Mouse (Mus musculus) kidney, embryonic 14.5 days (tissue): ENCODE data around the gene Zmiz2. TPM values are rescaled to one million over a fixed set of nuclear protein-coding genes. Genes with fewer than 3 reads are reported as not detected.
"Not testable (repeated sequence)": the region's sequence is repeated elsewhere in the genome, so short reads cannot be mapped to it uniquely, and the experiment has no call there.

Experiments
- ATAC-seq: fragments of 200-750 bp; cut with Nextera tagmentation; 2 replicates; pipeline ENCODE4 v1.8.0; 2017; ENCODE audit warnings: moderate number of reproducible peaks, mild to moderate bottlenecking, moderate TSS enrichment, moderate library complexity; ENCODE audit not compliant: low FRiP score, low TSS enrichment
- H3K27ac ChIP-seq: fragments of 300-500 bp; sonication (generic); 2 replicates; pipeline ENCODE4 v1.5.1; 2014; ENCODE audit warnings: low read depth, mild to moderate bottlenecking, low read length, moderate library complexity, mixed read lengths
- H3K27me3 ChIP-seq: fragments of 300-500 bp; sonication (generic); 2 replicates; pipeline ENCODE4 v1.6.1; 2014; ENCODE audit warnings: mild to moderate bottlenecking, low read length; ENCODE audit not compliant: control insufficient read depth, insufficient read depth
- H3K36me3 ChIP-seq: fragments of 300-500 bp; sonication (generic); 2 replicates; pipeline ENCODE4 v1.6.1; 2014; ENCODE audit warnings: low read length, mixed read lengths; ENCODE audit not compliant: control insufficient read depth, insufficient read depth
- H3K4me1 ChIP-seq: fragments of 300-500 bp; sonication (generic); 2 replicates; pipeline ENCODE4 v1.6.1; 2014; ENCODE audit warnings: low read length, mixed read lengths; ENCODE audit not compliant: control insufficient read depth, insufficient read depth
- H3K4me2 ChIP-seq: fragments of 300-500 bp; sonication (generic); replicated peaks from 2 replicates; pipeline ENCODE4 v1.6.1; 2014; ENCODE audit warnings: low read depth, mild to moderate bottlenecking, low read length
- H3K4me3 ChIP-seq: fragments of 300-500 bp; sonication (generic); 2 replicates; pipeline ENCODE4 v1.5.1; 2014; ENCODE audit warnings: mild to moderate bottlenecking, low read length
- H3K9ac ChIP-seq: fragments of 300-500 bp; sonication (generic); 2 replicates; pipeline ENCODE4 v1.6.1; 2014; ENCODE audit warnings: low read depth, mild to moderate bottlenecking, low read length, moderate library complexity
- H3K9me3 ChIP-seq: fragments of 300-500 bp; sonication (generic); 2 replicates; pipeline ENCODE4 v1.6.1; 2016; ENCODE audit warnings: low read length; ENCODE audit not compliant: control insufficient read depth
- WGBS: fragments of 180-500 bp; shearing (Covaris S2); extraction: QIAGEN DNeasy Blood & Tissue Kit; methylation state at CpG from one replicate; pipeline ENCODE4 v1.1.7; 2014; 5-methylcytosine and 5-hydroxymethylcytosine counted together
- microRNA-seq: library from miRNA; unstranded; fragments of <30 nt; microRNA quantifications from one replicate; pipeline ENCODE4, GENCODE M21; 2016
- polyA plus RNA-seq: library from polyadenylated mRNA; unstranded; fragments of >200 nt; fragmentation: Nextera tagmentation; extraction: Ambion mirVana; gene quantifications from 2 replicates; pipeline ENCODE4 v1.2.1, GENCODE M21; 2014

The Zmiz2 gene
- polyA plus RNA-seq, 1 experiment from 2014 or later: 14.6 TPM

- Histone ChIP-seq H3K27me3 (no peaks in the 10 kb centered on the region), H3K4me2 (no peak overlapping the region), H3K4me3 (no peak overlapping the region), H3K27ac (no peak overlapping the region), H3K9me3 (no peaks in the 10 kb centered on the region), H3K36me3 (peaks cover under 1% of the 10 kb centered on the region; the same call in 1 of the 2 replicates), H3K4me1 (peaks cover 3% of the 10 kb centered on the region; the same call in 1 of the 2 replicates), H3K9ac (no peak overlapping the region)
- WGBS: 93% methylated on average over 7 of the region's 7 CpGs
- no peak for ATAC-seq
These were observed 57.1 kb downstream of the Zmiz2 start for GRCm38 (mm10) chr11:6445951-6446350.

GRCm38 (mm10) chr11:6447493-6447892 lies 58.6 kb downstream of the Zmiz2 start:
- 80% methylated on average over 4 of the region's 4 CpGs for WGBS
- no peak overlapping the region for H3K27ac ChIP-seq
- H3K4me3 ChIP-seq: no peak overlapping the region
- H3K4me2 ChIP-seq: no peak overlapping the region
- no peaks in the 10 kb centered on the region for H3K36me3 ChIP-seq
- ATAC-seq: no peak
- no peaks in the 10 kb centered on the region for H3K27me3 ChIP-seq
- H3K9ac ChIP-seq: no peak overlapping the region
- H3K9me3 ChIP-seq: no peaks in the 10 kb centered on the region
- H3K4me1 ChIP-seq: peaks cover 3% of the 10 kb centered on the region; the same call in 1 of the 2 replicates

- 96% methylated on average over 5 of the region's 5 CpGs for WGBS
- not testable (repeated sequence) for H3K27ac ChIP-seq, H3K9ac ChIP-seq, H3K9me3 ChIP-seq, H3K36me3 ChIP-seq, ATAC-seq, H3K27me3 ChIP-seq, H3K4me3 ChIP-seq, H3K4me2 ChIP-seq, H3K4me1 ChIP-seq
These were observed 59.3 kb downstream of the Zmiz2 start for GRCm38 (mm10) chr11:6448155-6448554.

Small RNA genes within 50 kb of the gene (microRNA-seq; reads per million reads assigned to microRNA genes)
- 1.9 reads per million for gene Mir7651

Other genes starting within 250 kb of the Zmiz2 start
- gene A730071L15Rik, start 189.0 kb upstream of the Zmiz2 start, polyA plus RNA-seq: 0.74 and 0.89 TPM in 2 replicates
- gene Nudcd3, start 188.7 kb upstream of the Zmiz2 start, polyA plus RNA-seq: 32.7 and 36.0 TPM in 2 replicates
- gene Npc1l1, start 158.9 kb upstream of the Zmiz2 start, polyA plus RNA-seq: 0.05 and 0.11 TPM in 2 replicates
- gene Ddx56, start 121.3 kb upstream of the Zmiz2 start, polyA plus RNA-seq: 80.7 and 112 TPM in 2 replicates
- gene Tmed4, start 114.2 kb upstream of the Zmiz2 start, polyA plus RNA-seq: 119 and 132 TPM in 2 replicates
- 46.8 and 108 TPM in 2 replicates for gene Ogdh, start 97.4 kb upstream of the Zmiz2 start, polyA plus RNA-seq
- 6,047 and 7,558 TPM in 2 replicates for gene Ppia, start 26.4 kb downstream of the Zmiz2 start, polyA plus RNA-seq
- 654 and 761 TPM in 2 replicates for gene H2afv, start 55.4 kb downstream of the Zmiz2 start, polyA plus RNA-seq
- 28.1 and 29.5 TPM in 2 replicates for gene Purb, start 86.8 kb downstream of the Zmiz2 start, polyA plus RNA-seq
- 0.57 and 0.60 TPM in 2 replicates for gene Myo1g, start 131.9 kb downstream of the Zmiz2 start, polyA plus RNA-seq
- 86.4 and 94.4 TPM in 2 replicates for gene Ccm2, start 157.8 kb downstream of the Zmiz2 start, polyA plus RNA-seq
- 0.77 and 0.86 TPM in 2 replicates for gene Nacad, start 217.0 kb downstream of the Zmiz2 start, polyA plus RNA-seq
- 30.6 and 48.9 TPM in 2 replicates for gene Tbrg4, start 237.0 kb downstream of the Zmiz2 start, polyA plus RNA-seq
- not detected in 2 replicates for gene Wap, start 249.6 kb downstream of the Zmiz2 start, polyA plus RNA-seq